Mouse (Mus musculus): ENCODE measurements around the gene Rapgef4.

Gene Rapgef4

DNA sequence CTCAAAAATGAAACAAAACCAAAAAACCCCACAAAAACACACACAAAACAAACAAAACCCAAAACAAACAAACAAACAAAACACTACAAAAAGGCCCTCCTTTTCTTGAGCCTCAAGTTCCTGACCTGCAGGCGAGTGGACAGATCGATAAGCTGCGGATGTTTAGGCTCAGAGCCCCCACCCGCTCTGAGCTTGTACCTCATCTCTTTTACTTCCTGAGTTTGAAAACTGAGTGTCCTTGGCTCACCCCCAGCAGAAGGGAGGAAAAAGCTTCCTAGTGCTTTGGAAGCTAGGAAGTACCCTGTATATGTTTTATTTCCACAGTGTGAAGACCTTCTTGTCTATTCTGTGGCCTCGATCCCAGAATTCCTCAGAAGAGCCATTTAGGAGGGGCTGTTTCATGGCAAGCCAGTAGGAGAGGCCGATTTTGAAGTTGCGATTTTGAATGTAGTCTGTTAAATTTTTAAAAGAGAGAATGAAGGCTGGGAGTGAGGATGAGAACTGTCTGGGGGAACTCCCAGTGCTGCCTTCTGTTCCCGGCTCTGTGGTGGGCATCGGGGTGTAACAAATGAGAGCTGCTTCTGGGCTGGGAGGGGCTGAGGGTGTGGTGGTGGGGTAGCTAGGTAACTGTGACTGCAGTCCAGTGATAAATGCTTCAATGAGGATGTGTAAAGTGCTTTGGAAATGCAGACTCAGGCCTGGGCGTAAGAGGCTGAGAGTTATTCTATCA, 2.0 kb downstream of the Rapgef4 start:
- no peak for DNase-seq (ENCODE audit: extremely low spot score)

DNA sequence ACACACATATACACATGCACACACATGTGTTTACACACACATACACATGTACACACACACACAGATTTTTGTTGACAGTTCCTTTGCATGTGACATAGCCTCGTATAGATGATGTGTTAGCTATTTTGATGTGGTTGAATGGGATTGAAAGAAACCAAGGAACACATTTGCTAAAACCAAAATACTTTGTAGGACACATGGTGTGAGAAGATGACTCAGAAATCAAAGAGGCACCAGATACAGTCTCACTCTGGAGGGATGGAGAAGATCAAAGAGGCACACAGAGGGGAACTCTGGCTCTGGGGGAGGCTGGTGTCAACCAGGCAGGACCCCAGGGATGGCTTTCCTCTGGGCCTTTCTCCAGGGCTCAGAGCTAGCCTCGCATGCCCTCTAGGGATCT, 4.7 kb downstream of the Rapgef4 start:
- no peak for DNase-seq (ENCODE audit: extremely low spot score)

DNA sequence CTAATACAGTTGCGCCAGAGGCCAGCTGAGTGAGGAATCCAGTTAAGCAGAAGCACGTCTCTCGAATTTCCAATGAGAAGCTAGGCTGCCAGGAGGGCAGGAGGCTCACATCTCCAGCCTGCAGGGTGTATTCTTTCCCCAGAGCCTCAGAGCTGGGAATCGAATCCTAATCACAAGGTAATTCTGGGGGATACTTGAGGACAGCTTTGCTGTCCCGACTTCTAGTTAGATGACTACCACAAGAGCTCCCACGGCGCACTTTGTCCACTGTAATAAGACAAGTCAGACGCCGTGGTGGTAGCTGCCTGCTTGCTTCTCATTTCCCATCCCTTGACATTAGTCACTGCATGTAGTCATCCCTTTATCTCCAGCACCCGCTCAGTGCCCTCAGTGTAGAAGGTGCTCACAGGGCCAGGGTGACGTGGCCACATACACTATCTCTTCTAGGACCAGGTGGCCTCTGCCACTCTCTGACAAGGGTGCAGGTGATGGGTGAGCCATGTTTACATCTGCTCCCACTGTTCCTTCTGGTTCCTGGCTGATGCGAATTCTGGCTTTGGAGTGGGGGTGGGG, 5.3 kb downstream of the Rapgef4 start:
- no peak for DNase-seq (ENCODE audit: extremely low spot score)

DNA sequence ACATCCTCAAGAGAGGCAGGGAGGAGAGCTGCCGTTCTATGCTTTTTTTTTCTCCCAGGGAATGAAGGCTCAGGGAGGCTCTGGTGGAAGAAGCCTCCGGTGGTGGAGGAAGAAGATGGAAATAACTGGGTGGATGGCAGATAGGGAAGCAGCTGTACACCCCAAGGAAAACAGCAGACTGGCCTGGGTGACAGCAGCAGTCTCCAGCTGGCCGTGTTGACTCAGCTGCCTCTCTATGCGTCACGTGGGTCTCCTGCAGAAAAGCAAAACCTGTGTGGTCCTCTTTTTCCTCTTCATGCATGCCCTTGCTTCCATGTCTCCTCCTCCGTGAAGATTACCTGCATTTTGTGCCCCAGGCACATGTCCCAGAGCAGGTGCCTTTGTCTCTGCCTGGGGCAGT, 7.5 kb downstream of the Rapgef4 start:
- DNase-seq (ENCODE audit: extremely low spot score), result no peak

DNA sequence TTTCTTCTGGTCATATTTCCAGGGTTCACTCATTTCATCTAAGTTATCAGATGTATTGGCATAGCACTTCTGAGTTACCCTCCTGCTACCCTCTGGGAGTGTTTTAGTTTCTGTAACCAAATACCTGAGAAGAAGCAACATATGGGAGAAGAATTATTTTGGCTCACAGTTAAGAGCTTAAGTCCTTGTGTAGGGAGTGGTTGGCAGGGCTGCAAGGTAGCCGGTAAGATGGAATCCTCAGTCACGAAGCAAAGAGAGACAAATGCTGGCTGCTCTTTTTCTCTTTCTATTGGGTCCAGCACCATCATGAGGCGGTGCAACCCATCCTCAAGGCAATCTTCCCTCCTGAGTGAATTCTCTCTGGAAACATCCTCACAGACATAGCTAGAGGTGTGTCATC, 11.1 kb downstream of the Rapgef4 start:
- DNase-seq (ENCODE audit: extremely low spot score), result no peak

DNA sequence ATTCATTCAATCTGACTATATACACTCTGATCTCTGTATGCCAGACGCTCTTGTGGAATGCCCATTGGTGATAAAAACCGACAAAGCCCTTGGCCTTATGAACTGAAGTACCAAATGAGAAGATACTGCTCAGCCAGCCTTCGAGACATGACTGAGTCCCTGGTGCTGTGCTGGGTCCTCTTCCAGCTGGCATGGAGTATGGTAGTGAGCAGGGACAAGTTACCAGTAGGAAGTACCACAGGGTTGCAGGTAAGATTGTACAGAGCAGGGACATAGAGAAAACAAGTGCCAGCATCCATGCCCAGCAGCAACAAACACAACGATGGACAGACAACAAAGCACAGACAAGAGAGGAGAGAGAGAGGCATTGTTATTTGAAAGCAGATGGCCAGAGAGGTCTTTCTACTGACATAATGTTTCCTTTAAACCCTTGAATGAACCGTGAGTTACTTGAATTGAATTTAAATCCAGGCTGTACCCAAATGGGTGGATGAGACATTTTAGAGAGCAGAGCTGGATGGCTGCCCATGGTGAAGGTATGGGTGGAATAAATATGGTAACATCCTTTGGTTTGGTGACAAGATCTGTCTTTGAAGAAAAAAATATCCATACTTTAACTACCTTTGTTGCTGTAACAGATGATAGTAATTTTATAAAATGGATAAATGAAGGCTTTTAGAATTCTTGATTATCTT, 12.8 kb downstream of the Rapgef4 start:
- DNase-seq (ENCODE audit: extremely low spot score), result no peak

DNA sequence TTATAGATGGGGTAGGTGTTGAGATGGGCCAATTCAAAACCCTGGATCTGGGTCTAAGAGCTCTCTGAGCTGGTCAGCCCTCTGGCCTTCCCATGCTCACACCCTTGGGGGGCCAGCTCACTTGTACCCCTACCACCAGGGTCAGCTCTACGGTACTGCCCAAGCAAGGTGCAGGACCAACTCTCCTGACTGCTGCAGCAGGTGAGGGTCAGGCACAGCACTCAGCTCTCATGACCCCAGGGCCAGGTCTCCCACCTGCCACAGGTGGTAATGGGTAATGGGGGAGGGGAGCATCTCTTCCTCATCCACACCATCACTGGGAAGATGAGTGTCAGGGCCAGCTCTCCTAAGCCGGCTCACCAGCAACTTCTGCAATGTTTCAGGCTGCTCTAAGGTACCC, 17.5 kb downstream of the Rapgef4 start:
- no peak for DNase-seq (ENCODE audit: extremely low spot score)

DNA sequence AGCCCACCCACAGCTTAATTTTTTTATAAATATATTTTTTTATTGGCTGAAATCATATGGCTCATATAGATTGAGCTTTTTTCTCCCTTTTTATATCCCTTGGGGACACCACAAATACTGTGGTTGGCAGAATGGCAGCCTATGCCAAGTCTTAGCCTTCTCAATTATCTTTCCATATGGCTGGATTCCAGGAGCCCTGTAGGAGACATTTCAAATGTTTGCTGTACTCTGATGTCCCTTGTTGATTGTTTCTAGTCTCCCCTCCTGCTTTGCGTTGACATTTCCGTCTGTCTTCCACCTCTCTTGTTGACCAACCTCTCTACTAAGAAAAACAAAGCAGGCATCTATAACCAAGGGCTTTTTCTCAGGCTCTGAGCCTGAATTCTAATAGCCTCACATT, 19.1 kb downstream of the Rapgef4 start:
- no peak for DNase-seq (ENCODE audit: extremely low spot score)

DNA sequence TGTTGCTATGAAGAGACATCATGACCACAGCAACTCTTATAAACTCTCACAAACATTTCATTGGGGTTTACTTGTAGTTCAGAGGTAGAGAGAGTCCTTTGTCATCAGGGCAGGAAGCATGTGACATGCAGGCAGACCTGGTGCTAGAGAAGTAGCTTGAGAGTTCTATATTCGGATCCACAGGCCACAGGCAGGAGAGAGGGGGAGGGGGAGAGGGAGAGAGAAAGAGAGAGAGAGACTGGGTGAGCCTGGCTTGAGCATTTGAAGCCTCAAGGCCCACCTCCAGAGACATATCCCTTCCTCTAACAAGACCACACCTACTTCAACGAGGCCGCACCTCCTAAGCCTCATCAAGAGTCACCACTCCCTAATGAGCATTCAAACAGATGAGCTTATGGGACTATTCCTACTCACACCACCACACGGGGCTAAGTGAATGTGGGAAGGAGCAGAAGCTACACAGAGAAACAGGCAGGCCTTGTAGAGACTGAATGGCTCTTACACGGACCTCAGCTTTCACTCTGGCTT, 21.9 kb downstream of the Rapgef4 start:
- DNase-seq (ENCODE audit: extremely low spot score), result no peak

DNA sequence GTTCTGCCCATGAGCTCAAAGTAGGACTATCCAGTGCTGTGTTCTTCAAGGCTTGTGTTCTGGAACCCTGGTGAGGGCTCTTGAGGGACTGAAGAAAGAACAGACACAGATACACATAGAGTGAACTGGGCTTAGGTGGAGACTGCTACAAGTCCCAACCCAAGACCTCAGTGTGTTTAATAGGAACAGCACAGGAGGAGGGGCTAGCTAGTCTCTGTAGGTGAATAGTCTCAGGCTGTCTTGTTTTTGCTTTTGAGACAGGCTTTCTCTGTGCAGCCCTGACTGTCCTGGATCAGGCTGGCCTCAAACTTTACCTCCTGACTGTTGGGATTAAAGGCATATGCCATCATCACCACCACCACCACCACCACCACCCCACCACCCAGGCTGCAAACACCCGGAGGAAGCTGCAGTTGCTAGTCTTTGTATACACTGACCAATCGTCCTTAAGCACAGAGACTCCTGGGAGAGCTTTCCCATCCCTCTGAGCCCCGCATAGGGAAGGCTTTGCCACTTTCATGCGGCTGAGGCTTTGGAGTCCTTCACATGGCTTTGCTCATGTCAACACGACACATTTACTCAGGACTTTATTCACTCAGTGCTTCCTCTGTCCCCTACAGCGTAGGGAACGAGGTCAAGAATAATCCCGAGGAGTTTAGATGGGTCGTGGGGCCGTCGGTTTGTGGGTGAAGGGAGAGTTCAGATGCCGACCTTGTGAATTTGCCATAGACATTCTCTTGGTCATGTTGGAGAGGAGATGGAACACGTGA, 22.9 kb downstream of the Rapgef4 start:
- no peak for DNase-seq (ENCODE audit: extremely low spot score)

DNA sequence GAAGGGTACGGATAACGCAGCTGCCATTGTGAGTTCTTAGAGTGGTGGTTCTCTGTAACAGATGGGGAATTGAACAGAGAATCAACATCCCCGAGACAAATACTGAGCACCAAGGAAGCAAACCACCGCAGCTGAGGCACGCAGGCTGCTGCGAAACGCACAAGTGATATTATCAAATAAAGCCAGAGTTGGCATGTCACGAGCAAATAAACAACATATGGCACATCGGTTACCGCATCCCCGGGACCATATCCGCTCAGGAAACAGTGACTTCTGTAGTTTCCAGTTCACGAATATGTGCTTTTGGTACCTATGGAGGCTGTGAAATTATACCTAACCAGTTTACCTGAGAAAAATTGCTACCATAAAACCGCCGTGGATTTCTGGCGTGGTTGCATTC, 24.0 kb downstream of the Rapgef4 start:
- no peak for DNase-seq (ENCODE audit: extremely low spot score)

DNA sequence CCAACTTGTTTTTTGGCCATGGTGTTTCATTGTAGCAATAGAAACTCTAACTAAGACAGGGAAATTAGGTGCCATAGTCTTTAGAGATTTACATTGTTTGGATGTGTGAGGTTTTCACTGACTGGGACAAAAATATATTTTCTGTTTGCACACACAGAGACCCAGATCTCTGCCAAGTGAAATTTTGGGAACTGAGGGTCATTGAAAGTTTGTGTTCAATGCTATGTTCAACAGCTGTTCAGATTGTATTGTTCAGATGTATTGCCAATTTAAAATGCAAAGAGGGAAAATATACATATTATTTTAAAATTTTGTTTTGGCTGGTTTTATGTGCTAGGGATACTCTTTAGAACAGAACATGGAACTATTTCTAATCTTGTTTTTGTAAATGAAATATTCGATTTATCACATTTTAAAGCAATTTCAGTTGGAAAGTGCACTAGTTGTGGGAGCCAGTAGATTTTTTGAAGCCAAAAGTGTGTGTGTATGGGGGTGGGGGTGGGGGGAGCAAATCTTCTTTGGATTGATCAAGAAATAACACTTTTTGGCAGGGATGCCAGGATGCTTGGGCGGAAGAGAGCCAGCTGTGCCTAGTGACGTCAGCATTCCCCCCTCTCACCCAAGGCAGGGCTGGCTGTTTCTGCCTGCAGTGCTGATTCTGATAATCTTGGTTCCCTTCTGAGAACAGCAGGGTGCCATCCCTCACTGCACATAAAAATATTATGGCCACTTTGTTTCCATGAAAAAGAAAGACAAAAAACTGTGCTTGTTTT, 28.6 kb downstream of the Rapgef4 start:
- no peak for DNase-seq (ENCODE audit: extremely low spot score)

DNA sequence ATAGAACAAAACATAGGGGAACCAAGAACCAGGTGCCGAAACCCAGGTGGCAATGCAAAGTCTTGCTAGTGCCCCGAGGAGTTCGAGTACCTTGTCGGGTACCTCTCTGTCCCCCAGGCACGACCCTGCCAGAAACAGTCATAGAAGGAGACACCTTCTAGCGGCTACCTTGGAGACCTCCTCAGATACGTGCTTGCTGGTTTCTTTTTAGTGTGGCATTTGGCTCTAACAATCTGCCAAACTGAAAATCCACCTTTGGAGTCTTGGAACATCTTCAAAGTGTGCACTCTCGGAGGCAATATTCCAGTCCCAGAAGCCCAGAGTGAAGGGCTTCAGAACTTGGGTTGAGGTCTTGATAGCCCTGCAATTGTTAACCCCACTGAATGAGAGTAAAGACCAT, 34.3 kb downstream of the Rapgef4 start:
- no peak for DNase-seq (ENCODE audit: extremely low spot score)

DNA sequence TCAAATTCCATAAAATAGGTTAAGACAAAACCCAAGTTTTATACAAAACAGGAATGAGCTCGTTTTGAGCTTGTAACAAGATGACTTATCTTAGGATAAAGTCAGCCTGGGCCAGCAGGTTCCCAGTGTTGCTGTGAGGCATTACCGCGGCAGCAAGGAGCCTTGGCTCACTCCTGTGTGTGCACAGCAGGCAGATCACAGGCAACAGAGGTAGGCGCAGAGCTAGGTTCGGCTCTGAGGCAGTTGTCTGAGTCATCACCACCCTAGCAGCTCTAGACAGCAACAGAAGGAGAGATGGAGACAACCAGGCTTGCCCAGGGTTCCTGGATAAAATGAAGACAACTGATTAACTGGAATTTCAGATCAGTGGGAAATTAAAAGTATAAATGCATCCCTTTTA, 35.0 kb downstream of the Rapgef4 start:
- DNase-seq (ENCODE audit: extremely low spot score), result no peak

DNA sequence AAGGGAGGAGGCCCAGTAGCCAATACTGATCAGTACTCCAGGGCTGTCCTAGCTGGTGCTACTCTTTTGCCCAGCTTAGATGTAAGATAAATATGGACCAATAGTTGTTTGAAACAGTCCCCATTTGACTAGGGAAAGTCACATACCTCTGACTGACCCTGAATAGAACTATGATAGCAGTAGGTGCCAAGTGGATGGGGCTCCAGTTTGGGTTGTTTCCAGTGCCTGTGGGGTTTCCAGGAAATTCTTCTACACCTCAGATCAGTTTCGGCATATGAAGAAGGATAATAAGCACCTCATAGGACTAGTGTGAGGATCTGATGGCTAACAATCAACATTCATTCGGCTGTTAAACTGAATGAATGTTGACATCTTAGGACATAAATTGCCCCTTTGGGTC, 36.1 kb downstream of the Rapgef4 start:
- no peak for DNase-seq (ENCODE audit: extremely low spot score)

DNA sequence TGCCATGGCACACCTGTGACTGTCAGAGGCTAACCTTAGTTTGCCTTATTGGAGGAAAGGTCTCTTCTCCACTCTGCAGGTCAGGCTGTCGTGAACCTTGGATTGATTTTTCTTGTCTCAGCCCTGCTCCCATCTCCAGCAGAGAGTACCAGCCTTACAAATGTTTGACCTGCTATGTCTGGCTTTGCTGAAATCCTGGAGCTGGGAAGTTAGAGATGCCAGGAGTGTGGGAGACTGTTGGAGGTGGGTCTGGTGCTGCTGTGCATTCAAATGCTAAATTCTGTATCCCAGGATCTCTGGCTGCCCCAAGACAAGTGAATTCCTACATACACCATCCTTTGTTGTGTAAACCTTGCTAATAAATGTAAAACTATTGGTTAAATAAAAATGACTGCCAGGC, 37.7 kb downstream of the Rapgef4 start:
- no peak for DNase-seq (ENCODE audit: extremely low spot score)

DNA sequence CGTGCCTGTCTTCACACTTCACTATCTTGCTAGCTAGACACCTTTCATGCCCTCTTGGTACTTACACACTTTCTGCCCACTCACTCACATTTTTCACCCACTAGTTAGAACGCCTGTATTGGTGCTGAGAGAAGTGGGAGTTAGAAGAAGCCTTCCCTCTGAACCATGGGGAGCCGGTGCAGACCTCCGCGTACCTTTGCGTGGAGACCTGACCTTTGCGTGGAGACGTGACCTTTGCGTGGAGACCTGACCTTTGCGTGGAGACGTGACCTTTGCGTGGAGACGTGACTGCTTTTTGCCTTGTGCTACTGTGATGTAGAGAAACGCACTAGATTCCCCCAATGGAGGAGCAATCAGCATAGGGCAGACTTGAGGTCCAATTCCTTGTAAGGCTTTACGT, 39.7 kb downstream of the Rapgef4 start:
- DNase-seq (ENCODE audit: extremely low spot score), result no peak

DNA sequence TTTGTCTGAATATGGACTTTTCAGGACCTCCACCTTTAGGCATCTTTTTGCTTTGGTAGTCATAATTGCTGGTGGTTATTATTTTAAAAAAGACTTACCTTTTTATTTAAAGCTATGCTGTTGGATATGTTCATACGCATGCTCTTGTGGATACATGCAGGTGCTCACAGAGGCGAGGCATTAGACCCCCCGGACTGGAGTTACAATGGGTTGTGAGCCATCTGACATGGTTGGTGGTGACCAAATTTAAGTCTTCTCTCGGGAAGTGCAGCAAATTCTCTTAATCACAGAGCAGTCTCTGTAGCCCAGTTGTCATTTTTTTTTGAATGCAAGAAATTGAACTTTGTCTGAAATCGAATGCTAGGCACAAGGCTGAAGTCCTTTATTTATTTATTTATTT, 40.4 kb downstream of the Rapgef4 start:
- DNase-seq (ENCODE audit: extremely low spot score), result no peak

DNA sequence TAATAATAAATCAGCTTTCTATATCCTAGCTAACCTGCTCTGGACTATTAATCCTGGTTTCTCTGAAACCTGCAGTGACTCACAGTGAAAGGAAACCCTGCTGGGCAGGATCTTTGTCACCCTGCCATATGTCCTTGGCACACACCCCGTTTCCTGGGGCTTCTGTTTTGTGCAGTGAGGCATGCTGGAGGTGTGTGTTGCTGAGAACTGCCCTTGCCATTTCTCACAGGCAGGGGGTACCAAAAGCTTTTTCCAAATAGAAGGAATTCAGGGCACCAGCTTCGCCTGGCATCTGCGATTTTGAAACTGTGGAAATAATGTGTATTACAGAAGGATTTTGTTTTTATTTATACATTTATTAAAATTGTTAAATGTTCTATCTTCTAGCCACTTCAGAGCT, 40.8 kb downstream of the Rapgef4 start:
- DNase-seq (ENCODE audit: extremely low spot score), result no peak

DNA sequence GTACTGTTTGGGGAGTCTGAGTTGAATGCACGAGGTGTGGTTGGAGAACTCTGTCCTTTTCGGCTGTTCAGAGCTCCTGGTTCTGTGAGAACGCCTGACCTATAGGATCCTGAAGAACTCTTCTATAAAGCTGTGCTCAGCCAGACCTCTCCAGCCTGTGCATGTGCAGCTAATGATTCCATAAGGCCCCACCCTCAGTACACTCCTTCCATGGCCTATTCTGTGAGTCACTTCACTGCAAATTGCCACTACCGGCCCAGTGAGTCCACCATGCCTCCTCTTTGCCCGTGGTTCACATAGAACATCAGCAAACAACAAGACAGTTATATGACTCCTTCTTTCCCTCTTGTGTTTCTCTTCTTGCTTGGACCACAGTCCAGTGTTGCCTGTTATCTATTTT, 42.8 kb downstream of the Rapgef4 start:
- DNase-seq (ENCODE audit: extremely low spot score), result no peak

DNA sequence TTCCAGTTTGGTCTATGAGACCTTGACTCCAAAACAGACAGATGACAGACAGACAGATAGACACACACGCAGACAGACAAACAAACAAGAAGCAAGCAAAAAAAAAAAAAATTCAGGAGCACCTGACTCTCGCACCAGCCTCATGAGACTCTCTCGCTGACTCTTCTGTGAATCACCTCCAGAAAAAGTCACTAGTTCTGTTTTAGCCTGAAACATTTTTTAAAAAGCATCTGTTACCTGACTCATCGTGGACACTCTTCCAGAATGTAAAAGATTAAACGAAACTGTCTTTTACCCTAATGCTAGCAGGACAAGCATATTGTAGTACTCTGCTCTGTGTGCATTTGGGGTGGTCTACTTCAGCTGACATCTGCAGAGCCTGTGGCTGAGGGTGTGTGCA, 44.6 kb downstream of the Rapgef4 start:
- DNase-seq (ENCODE audit: extremely low spot score), result no peak

DNA sequence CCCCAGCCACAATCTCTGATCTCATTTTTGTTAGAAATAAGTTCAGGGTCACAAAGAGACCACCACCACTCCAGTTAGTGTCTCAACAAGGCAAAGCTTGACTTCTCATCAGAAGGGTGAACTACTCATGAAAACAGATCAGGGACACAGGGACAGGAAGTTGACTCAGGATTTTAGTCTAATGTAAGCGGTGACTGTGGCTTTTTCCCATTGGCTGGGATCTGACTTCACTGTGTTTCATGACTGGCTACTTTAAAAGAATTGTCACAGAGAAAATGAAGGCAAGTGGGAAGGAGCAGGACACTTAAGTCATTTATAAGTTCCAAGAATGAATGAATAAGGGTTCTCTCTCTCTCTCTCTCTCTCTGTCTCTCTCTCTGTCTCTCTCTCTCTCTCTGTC, 45.5 kb downstream of the Rapgef4 start:
- DNase-seq (ENCODE audit: extremely low spot score), result no peak

All from embryo, embryonic 9.5 days (tissue).